Mouse (Mus musculus) kidney, adult 18-20 months (tissue): ENCODE data around the gene Muc4.

Experiments
- DNase-seq: peaks from one replicate; pipeline ENCODE4 v3.0.0; 2021

Gene Muc4

DNA sequence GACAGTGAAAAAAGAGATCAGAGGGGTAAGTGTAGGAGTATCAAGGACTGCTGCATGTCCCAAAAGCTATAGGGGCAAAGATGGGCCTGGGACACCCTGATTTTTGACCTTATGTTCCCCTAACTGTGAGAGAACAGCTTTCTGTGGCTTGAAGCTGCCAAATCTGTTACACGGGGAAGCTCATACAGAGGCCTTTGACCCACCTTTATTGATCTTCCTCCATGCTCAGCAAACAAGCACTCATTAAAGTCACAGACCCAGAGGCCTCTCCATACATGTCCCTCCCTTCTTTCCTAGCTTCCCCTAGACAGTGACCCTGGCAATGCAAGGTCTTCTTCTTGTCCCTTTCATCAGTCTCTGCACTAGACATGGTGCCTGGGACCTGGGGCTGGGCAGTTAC lies 7.0 kb upstream of the Muc4 start:
- DNase-seq: no peak

- DNase-seq: no peak
Observed at GRCm38 (mm10) chr16:32733213-32733612, 2.5 kb upstream of the Muc4 start.

GRCm38 (mm10) chr16:32736022-32736421 lies 336 bp downstream of the Muc4 start:
- no peak for DNase-seq

DNA sequence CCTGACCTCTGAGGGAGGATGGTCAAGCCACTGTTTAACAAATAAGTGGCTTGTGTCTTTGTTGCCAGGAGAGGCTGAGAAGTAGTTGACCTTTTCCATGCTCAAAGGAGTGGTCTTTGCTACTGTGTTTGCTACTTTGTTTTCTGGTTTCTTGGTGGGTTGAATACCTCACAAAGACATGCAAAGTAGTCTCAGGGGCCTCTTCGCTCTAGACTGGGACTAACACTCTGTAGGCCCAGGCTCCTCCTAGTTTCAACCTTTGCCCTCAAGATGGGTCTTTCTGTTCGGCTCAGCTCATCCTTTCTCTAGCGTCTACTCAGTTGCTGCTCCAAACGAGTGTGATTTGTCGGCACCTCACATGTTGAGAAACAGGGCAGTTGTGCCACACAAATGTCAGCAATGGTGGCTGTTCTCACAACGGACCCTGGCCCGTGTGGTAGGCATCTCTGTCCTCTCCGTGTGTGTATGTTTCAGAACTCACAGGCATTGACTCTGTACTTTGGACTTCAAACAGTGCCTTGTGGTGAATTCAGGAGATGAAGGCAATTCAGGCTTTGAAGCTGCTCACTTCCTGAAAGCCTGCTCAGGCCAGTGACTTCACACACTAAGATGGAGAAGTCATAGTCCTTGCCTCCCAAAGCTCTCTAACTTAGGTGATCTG lies 4.4 kb downstream of the Muc4 start:
- peak; percentile 10 for DNase-seq

- no peak for DNase-seq
Observed at GRCm38 (mm10) chr16:32741366-32741765, 5.7 kb downstream of the Muc4 start.

DNA sequence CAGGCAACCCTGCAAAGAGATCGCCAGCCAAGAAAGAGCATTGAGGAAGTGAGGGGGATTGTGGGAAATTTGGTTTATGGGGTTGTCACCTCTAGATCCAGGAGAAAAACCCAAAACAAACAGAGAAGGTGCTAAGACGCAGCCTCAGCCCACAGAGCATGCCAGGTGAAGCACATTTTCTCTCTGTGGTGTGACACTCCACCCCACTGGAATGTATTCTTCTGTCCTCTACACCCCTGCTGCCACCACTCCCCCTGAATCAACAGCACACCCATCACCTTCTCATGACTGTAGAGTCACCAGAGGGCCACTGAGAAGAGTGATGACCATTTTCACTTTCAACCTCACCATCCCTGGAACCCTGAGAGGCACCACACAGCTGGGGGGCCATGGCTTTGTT lies 7.0 kb downstream of the Muc4 start:
- no peak for DNase-seq

DNA sequence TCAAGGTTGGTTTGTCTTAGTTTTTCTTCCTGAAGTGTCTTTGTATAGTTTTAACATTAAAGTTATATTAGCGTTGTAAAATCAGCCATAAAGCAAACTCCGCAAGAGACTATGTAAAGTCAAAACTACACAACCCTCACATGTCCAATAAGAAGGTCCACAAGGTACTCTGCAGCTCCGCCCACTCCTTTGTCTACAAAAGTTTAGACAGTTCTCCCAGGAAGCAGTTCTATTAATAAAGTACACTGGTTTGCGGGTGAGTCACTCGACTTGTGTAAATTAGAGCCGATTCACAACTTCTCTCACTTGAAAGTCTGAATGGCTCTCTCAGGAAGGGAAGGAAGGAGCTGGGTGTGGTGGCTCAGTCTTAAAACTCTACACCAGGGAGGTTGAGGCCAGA lies 10.2 kb downstream of the Muc4 start:
- DNase-seq: no peak

DNA sequence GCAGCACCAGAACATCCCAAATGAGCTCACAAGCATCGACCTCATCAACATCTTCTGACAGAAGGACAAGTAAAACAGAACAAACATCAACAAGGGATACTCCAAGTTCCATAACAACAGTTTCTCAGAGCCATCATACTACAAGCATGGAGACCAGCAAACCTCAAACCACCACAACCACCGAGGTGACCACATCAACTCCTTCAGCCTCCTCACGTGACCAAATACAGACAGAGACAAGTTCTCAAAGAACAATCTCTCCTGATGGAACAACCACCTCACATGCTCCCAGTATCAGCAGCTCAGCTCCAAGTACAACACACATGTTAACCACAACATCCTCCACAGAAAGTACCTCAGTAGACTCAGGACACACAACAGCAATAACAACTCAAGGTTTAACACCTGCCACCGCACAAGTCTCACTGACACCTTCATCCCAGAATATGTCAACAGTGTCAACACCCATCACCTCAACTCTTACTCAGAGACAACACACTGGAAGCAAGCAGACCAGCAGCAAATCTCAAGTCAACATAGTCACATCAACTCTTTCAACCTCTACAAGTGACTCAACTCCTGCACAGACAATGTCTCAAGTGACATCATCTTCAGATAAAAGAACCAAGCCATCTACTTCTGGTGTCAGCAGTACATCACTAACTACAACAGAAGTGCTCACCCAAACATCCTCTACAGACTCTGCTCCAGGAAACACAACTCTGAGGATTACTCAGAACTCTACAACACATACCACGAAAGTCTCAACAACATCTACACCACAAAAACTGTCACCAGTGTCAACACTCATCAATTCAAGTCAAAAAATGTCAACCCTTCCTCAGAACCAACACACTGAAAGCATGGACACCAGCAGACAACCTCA lies 14.8 kb downstream of the Muc4 start:
- DNase-seq: no peak

DNA sequence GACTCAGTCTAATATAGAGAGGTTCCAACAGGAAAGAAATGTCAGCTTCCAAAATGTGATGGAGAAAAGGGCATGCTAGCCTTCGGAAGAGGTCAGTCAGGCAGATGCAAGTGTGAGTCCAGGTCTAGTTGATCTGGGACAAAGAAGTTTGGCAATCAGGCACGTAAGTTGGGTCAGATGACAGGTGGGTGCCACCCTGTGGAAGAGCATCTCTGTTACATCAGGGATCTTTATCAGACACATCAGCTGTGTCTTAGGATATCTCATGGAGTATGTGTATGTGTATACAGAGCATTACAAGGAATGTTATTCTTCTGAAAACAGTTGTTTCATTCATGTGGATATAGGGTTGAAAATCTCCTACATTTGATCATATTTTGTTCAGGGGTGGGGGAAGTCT lies 28.9 kb downstream of the Muc4 start:
- no peak for DNase-seq

DNA sequence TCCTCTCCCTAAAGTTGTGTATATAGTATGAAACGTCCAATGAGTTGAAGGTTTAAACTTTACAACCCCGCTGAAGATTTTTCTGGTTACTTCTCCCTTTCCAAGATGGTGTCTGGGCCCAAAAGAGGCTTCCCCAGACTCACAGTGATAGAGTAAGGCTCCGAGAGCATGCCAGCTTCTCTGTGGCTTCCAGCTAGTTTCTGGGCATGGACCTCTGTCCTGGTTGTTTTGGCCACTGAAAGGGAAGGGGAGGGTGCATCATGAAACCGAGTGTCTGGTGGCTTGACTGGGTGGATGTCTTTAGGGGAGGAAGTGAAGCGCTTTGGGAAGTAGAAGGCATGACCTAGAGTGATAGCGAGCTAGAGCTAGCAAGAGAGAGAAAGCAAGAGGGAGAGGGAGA lies 29.3 kb downstream of the Muc4 start:
- no peak for DNase-seq

DNA sequence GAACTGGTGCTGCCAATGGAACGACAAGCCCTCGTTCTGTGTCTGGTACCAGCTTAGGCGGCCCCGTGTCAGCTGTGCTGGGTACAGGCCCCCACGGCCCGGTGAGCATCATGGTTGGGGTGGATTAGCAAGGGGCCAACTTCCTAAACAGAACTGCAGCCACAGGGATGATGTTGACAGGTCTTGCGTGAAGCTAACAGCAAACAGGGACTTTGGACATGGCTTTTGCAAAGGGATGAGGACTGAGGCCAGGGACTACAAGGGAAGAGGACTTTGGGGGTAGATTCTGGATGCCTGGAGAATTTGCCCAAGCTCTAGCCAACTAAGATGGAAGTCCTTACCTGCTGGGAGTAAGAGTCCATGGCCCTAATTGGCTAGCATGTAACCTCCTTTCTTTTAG lies 31.2 kb downstream of the Muc4 start:
- DNase-seq: no peak

GRCm38 (mm10) chr16:32776676-32777075 lies 41.0 kb downstream of the Muc4 start:
- DNase-seq: no peak

DNA sequence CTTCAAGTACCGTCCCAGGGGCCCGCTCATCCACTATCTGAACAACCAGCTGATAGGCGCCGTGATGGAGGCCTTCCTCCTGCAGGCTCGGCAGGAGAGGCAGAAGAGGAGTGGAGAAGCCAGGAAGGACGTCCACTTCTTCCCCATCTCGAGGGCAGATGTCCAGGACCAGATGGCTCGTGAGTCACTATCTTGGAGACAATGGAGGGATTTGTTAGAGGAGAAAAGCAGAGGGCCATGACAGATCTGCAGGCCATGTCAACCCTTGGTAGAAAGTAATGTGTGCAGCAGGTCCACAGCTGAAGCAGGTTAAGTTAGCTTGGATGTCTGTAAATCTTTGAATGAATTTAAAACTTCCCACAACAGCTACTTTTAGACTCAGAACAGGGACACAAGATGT lies 43.3 kb downstream of the Muc4 start:
- DNase-seq: no peak

GRCm38 (mm10) chr16:32783324-32784062 lies 47.8 kb downstream of the Muc4 start:
- DNase-seq: no peak

DNA sequence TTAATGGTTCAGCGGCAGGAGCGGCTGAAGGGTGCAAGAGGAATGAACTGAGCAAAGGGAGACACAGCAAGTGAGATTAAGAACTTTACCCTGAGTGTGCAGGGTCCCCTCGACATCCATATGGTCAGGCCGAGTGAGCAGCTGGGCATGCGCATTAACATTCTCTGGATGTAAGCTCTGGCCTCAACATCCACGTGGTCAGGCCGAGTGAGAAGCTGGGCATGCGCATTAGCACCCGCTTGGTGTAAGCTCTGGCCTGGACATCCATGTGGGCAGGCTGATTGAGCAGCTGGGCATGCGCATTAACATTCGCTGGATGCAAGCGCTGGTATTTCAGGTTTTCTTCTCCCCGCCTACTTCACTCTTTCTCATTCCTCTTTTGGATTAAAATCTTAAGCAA lies 49.2 kb downstream of the Muc4 start:
- no peak for DNase-seq

GRCm38 (mm10) chr16:32790056-32790455 lies 54.4 kb downstream of the Muc4 start:
- no peak for DNase-seq

DNA sequence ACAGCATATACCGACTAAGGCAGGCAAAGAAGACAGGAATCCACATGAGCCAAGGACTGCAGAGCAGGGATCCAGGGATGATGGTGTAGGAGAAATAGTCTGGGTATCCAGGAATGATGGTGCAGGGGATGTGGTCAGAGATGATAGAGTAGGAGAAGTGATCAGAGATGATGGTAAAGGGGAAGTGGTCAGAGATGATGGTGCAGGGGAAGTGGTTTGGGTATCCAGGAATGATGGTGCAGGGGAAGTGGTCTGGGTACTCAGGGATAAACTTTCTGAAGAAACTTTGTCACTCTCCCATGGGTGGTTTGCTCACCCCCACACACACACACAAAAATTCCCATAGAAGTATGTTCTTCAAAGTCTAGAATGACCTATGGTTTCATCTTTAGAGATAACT lies 59.5 kb downstream of the Muc4 start:
- DNase-seq: no peak

GRCm38 (mm10) chr16:32796676-32797425 lies 61.2 kb downstream of the Muc4 start:
- DNase-seq: no peak

- no peak for DNase-seq
Observed at GRCm38 (mm10) chr16:32797426-32797689, 61.7 kb downstream of the Muc4 start, which contains the start of gene Muc20. Gene Muc20 (minus strand): TSS chr16:32797435.

DNA sequence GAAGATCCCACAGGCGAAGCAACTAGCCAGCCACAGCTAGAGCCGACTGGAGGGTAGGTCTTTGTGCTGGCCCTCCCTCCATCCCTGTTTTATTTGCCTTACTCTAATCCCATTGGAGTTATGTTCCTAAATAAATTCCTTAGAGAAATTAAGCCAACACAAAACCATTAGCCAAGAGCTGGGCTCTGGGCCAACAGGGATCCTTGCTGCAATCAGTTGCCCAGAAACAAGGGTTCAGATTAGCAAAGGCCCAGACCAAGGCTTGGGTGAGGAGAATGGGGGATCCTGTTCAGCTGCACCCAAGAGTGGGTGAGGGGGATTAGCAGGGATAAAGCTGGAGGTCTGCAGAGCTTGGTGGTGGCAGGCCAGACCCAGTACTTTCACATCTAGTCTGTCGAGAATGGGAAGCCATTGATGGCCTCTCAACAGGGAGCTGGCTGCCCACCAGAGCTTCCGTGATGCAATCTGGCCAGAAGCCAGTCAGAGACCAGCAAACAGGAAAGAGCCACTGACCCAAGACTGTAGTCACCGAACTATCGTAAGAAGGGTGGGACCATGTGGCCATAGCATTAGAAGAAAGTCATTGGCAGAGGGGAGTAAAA lies 67.7 kb downstream of the Muc4 start:
- DNase-seq: peak; percentile 78

- DNase-seq: no peak
Observed at GRCm38 (mm10) chr16:32803901-32804300, 68.2 kb downstream of the Muc4 start.

GRCm38 (mm10) chr16:32805151-32805550 lies 69.5 kb downstream of the Muc4 start:
- DNase-seq: no peak
